Mouse (Mus musculus) cerebellum, adult 8-10 months (tissue): ENCODE measurements around the gene Rftn1.

ENCODE experiments used
- DNase-seq: peaks from one replicate; pipeline ENCODE4 v3.0.0; 2022

Gene Rftn1

DNA sequence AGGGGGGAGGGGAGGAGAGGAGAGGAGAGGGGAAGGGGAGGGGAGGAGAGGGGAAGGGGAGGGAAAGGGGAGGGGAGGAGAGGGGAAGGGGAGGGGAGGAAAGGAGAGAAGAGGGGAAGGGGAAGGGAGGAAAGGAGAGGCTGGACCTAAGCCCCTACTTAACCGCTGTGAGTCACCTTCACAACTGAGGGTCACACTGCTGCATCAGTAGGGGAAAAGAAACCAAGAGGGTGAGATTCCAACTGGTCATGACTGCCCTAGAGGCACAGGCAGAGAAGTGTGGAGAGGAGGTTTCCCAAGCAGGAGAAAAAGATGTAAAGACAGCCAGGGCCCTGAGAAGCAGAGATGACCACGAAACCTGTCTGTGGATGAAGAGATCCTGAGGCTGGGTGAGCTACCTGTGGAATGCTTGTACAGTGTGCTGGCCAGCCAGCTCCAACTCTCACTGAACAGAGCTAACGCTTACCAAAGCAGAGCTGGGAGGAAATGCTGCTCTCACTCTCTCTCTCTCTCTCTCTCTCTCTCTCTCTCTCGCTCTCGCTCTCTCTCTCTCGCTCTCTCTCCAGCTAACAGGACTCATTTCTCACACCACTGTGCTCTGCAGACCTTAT is 19.4 kb downstream of the Rftn1 start:
- DNase-seq: no peak

DNA sequence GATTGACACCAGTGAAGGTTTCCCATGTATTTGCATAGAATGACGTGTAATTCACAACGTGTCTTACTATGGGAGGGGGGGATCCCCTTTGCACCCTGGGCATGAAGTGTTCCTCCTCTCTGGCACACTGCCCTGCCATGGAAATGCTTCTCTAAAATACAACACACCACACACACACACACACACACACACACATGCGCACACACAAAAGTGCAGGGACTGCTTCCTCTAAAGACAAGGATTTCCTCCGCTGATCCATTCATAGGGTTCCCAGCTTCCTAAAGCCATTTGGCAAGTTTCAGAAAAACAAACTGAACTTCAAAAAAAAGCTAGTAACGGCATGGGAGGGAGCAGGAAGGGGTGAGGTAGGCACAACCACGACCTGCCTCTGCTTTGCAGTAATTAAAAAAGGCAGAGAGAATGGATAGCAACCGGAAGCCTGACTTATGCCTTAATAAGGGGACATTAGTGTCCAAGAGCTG is 20.5 kb downstream of the Rftn1 start:
- no peak for DNase-seq

DNA sequence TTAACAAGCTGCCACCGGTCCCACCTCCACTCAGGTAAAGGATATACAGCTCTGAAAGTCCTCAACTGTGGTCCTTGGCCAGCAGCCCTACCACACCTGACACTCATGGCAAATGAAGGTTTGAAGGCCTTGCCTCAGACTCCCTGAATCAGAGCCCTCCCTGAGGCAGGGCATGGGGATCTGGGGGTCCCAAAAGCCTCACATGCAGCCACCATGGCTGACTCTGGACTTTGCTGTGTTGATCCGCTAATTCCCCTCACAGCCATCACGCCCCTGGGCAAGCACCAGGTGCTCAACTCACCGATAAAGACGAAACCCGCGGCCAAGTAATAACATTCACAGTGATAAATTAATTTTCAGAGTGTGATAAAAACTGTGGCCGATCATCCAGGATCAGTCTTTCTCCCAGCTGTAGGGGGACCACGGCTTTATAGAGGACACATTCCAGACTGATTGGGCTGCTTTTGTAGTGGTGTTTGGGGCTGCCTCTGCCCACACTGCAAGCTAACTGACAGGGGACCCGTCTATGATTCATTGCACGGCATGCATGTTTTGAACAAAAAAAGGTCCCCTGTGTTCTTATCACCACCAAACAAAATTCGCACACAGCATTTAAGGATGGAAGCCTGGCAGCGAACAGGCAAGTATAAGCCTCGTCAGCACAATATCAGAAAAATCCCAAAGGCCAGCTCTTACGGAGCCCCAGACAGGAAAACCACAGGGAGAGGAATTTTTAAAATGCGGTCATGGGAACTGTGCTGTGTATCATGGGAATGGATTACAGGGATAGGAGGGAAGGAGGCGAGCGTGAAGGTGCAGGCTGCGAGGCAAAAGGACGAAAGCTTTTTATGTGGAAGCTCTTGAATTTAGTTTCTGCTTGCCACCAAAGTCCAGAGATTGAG is 29.3 kb downstream of the Rftn1 start:
- no peak for DNase-seq

DNA sequence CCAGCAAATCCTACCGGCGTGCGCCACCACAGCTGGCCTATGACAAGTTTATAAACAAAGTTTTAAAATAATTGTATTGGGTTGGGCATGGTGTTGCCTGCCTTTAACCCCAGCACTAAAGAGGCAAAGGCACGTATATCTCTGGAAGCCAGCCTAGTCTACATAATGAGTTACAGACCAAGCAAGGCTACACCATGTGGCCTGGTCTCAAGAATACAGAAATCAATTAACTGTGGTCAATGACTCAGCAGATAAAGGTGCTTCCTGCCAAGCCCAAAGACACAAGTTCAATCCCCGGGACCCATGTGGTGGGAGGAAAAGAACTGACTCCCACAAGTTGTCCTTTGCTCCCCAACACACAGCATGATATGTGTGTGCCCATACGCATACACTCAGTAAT is 30.1 kb downstream of the Rftn1 start:
- no peak for DNase-seq

DNA sequence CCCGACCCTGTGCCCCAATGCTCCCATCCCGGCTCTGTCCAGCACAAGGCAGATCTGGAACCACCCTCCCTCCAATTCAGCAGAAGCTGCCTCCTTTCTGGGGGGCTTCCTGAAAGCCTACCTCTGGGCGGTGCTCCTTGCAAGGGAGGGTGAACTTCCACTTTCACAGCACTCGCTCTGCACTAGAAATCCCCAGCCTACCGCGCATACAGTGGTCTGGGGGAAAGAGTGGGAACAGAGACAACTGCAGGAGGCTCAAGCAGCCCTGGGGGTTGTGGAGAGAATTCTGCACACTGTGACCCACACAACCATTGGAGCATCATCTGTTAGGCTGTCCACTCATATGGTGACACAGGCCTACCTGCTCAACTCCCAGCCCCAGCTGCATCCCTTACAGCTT is 30.7 kb downstream of the Rftn1 start:
- no peak for DNase-seq

- DNase-seq: no peak
Observed at GRCm38 (mm10) chr17:50158565-50158964, 31.9 kb downstream of the Rftn1 start.

DNA sequence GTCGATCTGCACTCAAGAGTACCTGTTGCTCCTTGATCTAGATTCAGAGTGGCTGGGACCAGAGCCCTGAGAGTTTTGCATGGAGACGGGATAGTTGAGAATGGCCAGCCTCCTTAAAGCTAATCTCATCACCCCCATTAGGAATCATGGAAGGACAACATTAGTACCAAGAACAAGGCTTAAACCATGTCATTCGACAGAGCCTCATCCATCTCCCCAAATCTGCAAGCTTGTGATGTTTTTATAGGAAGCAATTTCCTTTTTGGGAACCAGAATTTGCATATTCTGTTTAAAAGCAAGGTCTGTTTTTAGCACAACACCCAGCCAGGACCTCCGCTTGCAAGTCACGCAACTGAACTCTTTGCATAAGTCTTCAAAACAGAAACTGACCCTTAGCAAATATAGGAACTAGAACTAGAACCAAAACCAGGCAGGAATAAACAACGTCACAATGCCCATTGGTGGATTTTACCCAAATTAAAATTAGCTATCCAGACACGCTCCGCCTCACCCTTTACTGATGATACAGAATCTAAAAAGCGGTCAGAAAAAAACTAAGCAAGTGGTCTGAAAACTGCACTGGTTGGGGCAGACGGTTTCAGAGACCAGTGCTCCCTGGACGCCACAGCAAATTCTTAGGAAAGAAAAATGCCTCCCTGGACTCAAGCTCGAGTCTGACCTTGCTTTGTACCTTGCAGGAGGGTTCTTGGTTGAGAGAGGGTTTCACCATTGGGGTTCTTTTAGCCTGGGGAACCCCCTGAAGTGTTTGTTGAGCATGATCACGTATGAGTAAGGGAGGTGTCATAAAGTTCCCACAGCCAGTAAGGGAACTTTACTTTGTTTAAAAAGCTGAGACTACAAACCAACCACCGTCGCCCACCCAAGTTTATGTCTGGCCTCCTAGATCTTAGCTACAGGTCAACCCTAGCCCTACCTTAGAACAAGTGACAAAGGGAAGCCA is 33.0 kb downstream of the Rftn1 start:
- no peak for DNase-seq

GRCm38 (mm10) chr17:50152085-50152484 is 38.4 kb downstream of the Rftn1 start:
- no peak for DNase-seq

- DNase-seq: no peak
Observed at GRCm38 (mm10) chr17:50151208-50151723, 39.2 kb downstream of the Rftn1 start.

DNA sequence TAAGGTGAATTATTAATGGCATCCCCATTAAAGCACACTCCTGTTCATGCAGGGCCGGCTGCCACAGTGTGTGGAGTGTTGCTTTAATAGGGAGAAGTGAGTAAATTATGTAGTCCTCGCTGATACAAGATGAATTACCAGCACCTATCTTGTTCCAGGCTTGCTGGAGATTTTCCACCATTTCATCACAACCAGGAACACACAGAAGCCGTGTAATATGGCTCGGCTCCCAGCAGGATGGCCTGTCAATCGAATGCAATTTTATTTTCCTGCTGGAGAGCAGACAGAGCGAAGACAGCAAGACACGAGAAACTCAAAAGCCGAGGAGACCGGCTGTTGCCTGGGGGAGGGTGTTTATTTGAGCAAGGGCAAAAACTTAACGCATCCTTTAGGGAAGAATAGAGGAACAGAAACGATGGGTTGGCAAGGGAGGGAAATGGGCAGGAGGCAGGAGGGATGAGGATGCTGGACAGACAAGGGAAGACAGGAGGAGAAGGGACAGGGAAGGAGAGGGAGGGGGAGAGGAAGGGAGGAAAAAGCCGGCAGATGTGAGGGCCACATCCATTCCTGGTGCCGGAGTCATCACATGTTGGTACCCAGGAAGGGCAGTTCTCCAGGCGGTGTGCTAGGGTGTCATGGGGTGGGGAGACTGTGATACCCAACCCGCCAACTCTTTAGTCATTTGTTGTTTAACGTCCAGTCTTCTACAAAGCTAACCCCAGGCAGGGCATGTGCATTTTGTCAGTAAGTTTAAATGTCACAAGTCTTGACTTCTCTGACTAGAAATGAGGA is 39.9 kb downstream of the Rftn1 start:
- no peak for DNase-seq

DNA sequence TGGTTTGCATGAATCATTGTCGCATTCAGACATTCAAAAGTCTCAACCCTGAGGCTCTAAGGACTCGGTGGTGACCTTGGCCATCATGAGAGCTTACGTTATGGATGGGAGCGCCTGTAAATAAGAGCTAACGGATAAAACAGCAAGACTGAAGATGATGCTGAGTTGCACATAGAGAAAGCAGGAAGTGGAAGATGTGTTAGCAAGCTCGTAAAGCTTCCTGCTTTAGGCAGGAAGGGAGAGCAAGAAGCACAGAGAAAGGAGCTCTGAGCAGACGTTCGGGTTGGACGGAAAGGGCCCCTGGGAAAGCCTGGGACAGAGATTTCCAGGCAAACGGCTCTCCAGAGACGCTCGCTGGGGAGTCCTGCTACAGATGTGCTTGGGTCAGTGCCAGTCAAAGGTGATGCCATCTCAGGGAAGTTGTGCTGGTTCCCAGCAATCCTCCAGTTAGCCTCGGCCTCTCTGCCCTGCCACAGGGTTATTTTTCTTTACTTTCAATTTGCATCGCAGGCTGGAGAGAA is 40.7 kb downstream of the Rftn1 start:
- no peak for DNase-seq

DNA sequence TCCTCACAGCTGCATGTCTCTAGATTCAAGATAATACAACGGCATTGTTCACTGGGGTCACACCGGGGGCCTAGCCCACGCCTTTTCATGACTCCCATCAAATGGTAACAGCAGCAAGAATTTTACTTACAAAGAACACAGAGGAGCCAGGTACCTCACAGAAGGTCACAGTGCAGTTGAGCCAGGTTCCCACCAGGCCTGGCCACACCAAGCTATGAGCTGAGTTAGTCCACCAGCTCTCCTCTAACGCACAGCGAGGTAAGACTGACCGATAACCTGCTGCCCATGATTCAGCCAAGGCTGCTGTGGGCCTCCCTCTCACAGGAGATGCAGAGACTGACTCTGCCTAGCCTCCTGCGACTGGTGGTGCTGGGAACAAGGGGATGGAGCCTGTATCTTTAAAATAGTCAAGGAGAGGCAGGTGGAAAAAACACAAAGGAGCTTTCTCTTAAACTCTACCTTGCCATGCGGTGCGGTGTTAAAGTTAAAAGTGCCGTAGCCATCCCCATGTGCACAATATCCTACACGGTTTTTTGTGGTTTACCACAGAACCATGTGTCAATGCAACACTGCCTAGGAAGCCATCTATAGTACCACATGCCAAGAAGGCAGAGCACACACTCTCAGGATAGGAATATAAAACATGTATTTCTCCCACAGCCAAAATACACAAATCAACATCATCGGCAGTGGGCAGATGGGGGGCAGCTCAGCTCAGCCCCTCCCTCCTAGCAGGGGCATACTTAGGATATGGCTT is 42.5 kb downstream of the Rftn1 start:
- DNase-seq: no peak

DNA sequence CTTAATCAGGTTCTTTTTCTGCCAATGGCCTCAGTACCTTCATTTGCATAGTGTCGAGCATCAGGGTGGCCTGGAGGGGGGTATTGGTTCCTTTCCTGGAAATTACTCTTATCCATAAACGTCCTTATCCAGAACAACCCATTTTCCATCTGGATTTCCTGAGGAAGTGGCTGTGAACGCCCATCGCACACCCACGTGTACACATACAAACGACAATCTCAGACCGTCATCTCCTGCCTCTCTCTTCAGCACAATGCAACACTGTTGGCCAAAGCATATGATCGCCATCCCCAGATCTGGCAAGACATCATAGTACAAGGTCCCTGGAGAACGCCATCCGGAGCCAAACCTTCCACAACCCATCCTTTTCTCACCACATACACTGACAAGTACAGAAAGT is 47.1 kb downstream of the Rftn1 start:
- no peak for DNase-seq

- DNase-seq: no peak
Observed at GRCm38 (mm10) chr17:50142553-50142952, 47.9 kb downstream of the Rftn1 start.

GRCm38 (mm10) chr17:50142151-50142550 is 48.3 kb downstream of the Rftn1 start:
- no peak for DNase-seq

DNA sequence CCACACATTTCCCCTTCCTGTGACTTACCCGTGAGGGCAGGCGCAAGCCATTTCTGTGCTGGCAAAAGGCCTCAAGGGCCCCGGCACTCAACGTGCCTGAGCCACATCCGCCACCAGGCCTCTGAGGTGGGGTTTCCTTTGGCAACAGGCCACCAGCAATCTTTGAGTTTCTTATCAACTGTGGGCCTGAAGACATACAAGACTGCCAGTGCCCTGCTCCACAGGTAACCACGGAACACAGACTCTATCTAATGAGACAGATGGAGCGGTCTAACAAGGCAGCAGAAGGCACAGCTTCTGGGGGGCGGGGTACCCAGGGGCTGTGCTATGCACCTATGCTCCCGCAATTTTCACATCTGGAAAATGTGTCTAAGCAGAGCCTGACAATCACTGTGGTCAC is 54.4 kb downstream of the Rftn1 start:
- DNase-seq: no peak

DNA sequence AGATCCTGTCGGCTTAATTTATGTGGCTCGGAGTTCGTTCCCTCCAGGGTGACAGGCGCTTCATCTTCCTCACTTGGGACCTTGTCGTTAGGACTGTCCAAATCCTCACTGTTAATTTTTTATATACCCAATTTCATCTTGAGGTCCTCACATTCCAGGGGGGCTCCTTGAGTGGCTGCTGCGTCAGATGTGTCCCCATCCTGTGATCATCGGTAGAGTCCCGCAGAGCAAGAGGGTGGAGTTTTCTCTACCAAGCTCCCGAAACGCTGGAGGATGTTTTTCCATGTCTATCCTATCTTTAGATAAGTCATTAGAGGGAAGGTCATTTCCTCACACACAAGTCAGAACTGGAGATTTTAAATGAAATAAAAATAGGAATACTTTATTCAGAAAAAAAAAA is 55.0 kb downstream of the Rftn1 start:
- DNase-seq: no peak

- no peak for DNase-seq
Observed at GRCm38 (mm10) chr17:50131698-50132097, 58.8 kb downstream of the Rftn1 start.

DNA sequence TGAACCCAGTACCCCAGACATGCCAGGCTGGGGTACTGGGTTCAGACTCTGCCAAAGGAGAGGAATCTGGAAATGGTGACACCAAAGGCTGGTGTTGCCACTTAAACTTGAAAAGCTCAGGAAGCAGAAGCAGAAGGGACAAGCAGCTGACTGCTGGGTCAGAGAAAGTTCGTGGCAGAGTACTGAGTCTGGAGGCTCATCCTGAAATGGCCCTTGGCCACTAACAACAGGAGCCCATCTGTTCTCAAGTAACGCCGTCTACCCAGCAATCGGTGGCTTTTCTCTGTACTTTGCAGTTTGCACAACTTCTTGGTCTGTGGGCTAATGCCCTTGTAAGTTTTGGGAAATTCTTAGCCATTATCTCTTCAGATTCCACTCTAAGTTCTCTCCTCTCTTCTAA is 60.1 kb downstream of the Rftn1 start:
- DNase-seq: no peak

- DNase-seq: no peak
Observed at GRCm38 (mm10) chr17:50128392-50128791, 62.1 kb downstream of the Rftn1 start.
